Mouse (Mus musculus) adrenal gland, adult 2 months (tissue): ENCODE data around the gene A4galt. TPM values are rescaled to one million over a fixed set of nuclear protein-coding genes. Genes with fewer than 3 reads are reported as not detected.

Experiments
- polyA plus RNA-seq: library from polyadenylated mRNA; depleted of rRNA; stranded (reverse); fragments of >200 nt; gene quantifications from 2 replicates; pipeline ENCODE4 v1.2.3, GENCODE M21; 2012; rRNA removed
- total RNA-seq, 2 experiments: library from RNA; stranded (reverse); gene quantifications; 2 replicates each; pipeline ENCODE4 v1.2.3; 2021

A4galt gene
- total and polyA plus RNA-seq, 3 experiments: 8.3 to 14.2 (median 8.8) TPM

Other genes with a start within 250 kb of the A4galt start
- gene Nfam1, start 218.5 kb downstream of the A4galt start, total RNA-seq: 1 to 10 TPM; 3.6 to 3.8 TPM
- 2.2 and 2.9 TPM in 2 replicates for gene Nfam1, start 218.5 kb downstream of the A4galt start, polyA plus RNA-seq
- 10 to 100 TPM; 40.0 to 48.8 TPM for gene Serhl, start 162.3 kb downstream of the A4galt start, total RNA-seq
- 60.8 and 83.2 TPM in 2 replicates for gene Serhl, start 162.3 kb downstream of the A4galt start, polyA plus RNA-seq
- 100 to 1,000 TPM; 123 to 167 TPM for gene Rrp7a, start 129.0 kb downstream of the A4galt start, total RNA-seq
- gene Rrp7a, start 129.0 kb downstream of the A4galt start, polyA plus RNA-seq: 128 and 179 TPM in 2 replicates
- gene Poldip3, start 102.4 kb downstream of the A4galt start, total RNA-seq: 10 to 100 TPM; 89.7 to 96.8 TPM
- gene Poldip3, start 102.4 kb downstream of the A4galt start, polyA plus RNA-seq: 43.0 and 55.4 TPM in 2 replicates
- gene Cyb5r3, start 79.2 kb downstream of the A4galt start, total RNA-seq: 100 to 1,000 TPM; 310 to 426 TPM
- gene Cyb5r3, start 79.2 kb downstream of the A4galt start, polyA plus RNA-seq: 461 and 645 TPM in 2 replicates
- gene Arfgap3, start 98.5 kb upstream of the A4galt start, total RNA-seq: 10 to 100 TPM; 23.6 to 32.4 TPM
- gene Arfgap3, start 98.5 kb upstream of the A4galt start, polyA plus RNA-seq: 13.0 and 14.7 TPM in 2 replicates
- gene Pacsin2, start 212.8 kb upstream of the A4galt start, total RNA-seq: 100 to 1,000 TPM in 1 of 2 experiments, 10 to 100 TPM in 1; 76.7 to 111 TPM
- gene Pacsin2, start 212.8 kb upstream of the A4galt start, polyA plus RNA-seq: 25.3 and 28.9 TPM in 2 replicates